Mouse (Mus musculus) MEL (cell line): ENCODE data around the gene Ap3b1. TPM values are rescaled to one million over a fixed set of nuclear protein-coding genes. Genes with fewer than 3 reads are reported as not detected.
A peak's percentile ranks its signal among the peaks of the same experiment; 100 is the strongest.

Experiments
- DNase-seq: peaks from one replicate; pipeline ENCODE4 v3.0.0; 2011; ENCODE audit warnings: low read depth, low spot score
- H3K27ac ChIP-seq: 2 replicates; pipeline ENCODE4 v1.5.1; 2012; ENCODE audit warnings: low read depth, mild to moderate bottlenecking, control low read depth, low read length, moderate library complexity; ENCODE audit not compliant: control insufficient read depth
- H3K27me3 ChIP-seq, 2 experiments: fragments of 150-350 bp in 1 of 2; sonication (generic) in 1 of 2; 2 replicates each; pipeline ENCODE4 v1.6.1; 2012; ENCODE audit warnings: low read length in 2 of 2, mild to moderate bottlenecking in 2 of 2, improper control_type of control experiment in 1 of 2, moderate library complexity in 1 of 2; ENCODE audit not compliant: insufficient read depth in 2 of 2, control insufficient read depth in 1 of 2
- H3K36me3 ChIP-seq, 2 experiments: 2 replicates each; pipeline ENCODE4 v1.6.1; 2012 to 2014; ENCODE audit warnings: low read length in 2 of 2, improper control_type of control experiment in 1 of 2, inconsistent platforms in 1 of 2, mild to moderate bottlenecking in 1 of 2; ENCODE audit not compliant: insufficient read depth in 2 of 2, control insufficient read depth in 1 of 2
- H3K4me1 ChIP-seq, 2 experiments: fragments of 150-350 bp in 1 of 2; sonication (generic) in 1 of 2; 2 replicates each; pipeline ENCODE4 v1.6.1; 2012; ENCODE audit warnings: low read length in 2 of 2, improper control_type of control experiment in 1 of 2, mild to moderate bottlenecking in 1 of 2; ENCODE audit not compliant: insufficient read depth in 2 of 2, control insufficient read depth in 1 of 2
- H3K4me3 ChIP-seq, 2 experiments: fragments of 150-350 bp in 1 of 2; sonication (generic) in 1 of 2; 2 replicates each; pipeline ENCODE4 v1.5.1; 2012; ENCODE audit warnings: low read depth in 2 of 2, low read length in 2 of 2, mild to moderate bottlenecking in 2 of 2, moderate library complexity in 2 of 2, control low read depth in 1 of 2, improper control_type of control experiment in 1 of 2; ENCODE audit not compliant: control insufficient read depth in 1 of 2, insufficient read depth in 1 of 2
- H3K79me2 ChIP-seq: 2 replicates; pipeline ENCODE4 v1.6.1; 2012; ENCODE audit warnings: mild to moderate bottlenecking, low read length, moderate library complexity; ENCODE audit not compliant: control insufficient read depth, poor library complexity, insufficient read depth
- H3K9ac ChIP-seq: 2 replicates; pipeline ENCODE4 v1.6.1; 2012; ENCODE audit warnings: low read depth, mild to moderate bottlenecking, control low read depth, low read length, moderate library complexity; ENCODE audit not compliant: control insufficient read depth, poor library complexity, severe bottlenecking
- H3K9me3 ChIP-seq: fragments of 150-350 bp; sonication (generic); replicated peaks from 2 replicates; pipeline ENCODE4 v1.6.1; 2012; ENCODE audit warnings: mild to moderate bottlenecking, low read length, improper control_type of control experiment, moderate library complexity; ENCODE audit not compliant: insufficient read depth
- BHLHE40 ChIP-seq: IDR thresholded peaks from 2 replicates; pipeline ENCODE4 v1.6.1; 2012; ENCODE audit warnings: low read depth, mild to moderate bottlenecking, inconsistent platforms, low read length, improper control_type of control experiment, borderline replicate concordance
- CHD1 ChIP-seq: IDR thresholded peaks from 2 replicates; pipeline ENCODE4 v1.6.1; 2012; ENCODE audit warnings: low read depth, mild to moderate bottlenecking, inconsistent platforms, low read length, improper control_type of control experiment
- GABPA ChIP-seq: IDR thresholded peaks from 2 replicates; pipeline ENCODE4 v1.6.1; 2012; ENCODE audit warnings: low read depth, mild to moderate bottlenecking, inconsistent platforms, low read length, improper control_type of control experiment, moderate library complexity
- HCFC1 ChIP-seq: IDR thresholded peaks from 2 replicates; pipeline ENCODE4 v1.6.1; 2012; ENCODE audit warnings: low read depth, mild to moderate bottlenecking, inconsistent platforms, low read length, improper control_type of control experiment, moderate library complexity
- JUND ChIP-seq: IDR thresholded peaks from 2 replicates; pipeline ENCODE4 v1.6.1; 2011; ENCODE audit warnings: low read depth, mild to moderate bottlenecking, improper control_type of control experiment, low read length
- KAT2A ChIP-seq: conservative IDR thresholded peaks from 2 replicates; pipeline ENCODE4 v1.6.1; 2012; ENCODE audit warnings: low read depth, low read length, improper control_type of control experiment, inconsistent platforms
- MEF2A ChIP-seq: IDR thresholded peaks from 2 replicates; pipeline ENCODE4 v1.6.1; 2014; ENCODE audit warnings: low read depth, mild to moderate bottlenecking, inconsistent platforms, low read length, improper control_type of control experiment; ENCODE audit not compliant: poor library complexity, insufficient replicate concordance, severe bottlenecking; ENCODE audit errors: extremely low read depth
- MYB ChIP-seq: IDR thresholded peaks from 2 replicates; pipeline ENCODE4 v1.6.1; 2011; ENCODE audit warnings: mild to moderate bottlenecking, low read depth, low read length, improper control_type of control experiment
- MYC ChIP-seq: IDR thresholded peaks from 2 replicates; pipeline ENCODE4 v1.6.1; 2011; ENCODE audit warnings: low read depth, mild to moderate bottlenecking, low read length, improper control_type of control experiment, moderate library complexity
- NRF1 ChIP-seq: IDR thresholded peaks from 2 replicates; pipeline ENCODE4 v1.6.1; 2014; ENCODE audit warnings: low read depth, mild to moderate bottlenecking, inconsistent platforms, low read length, improper control_type of control experiment, moderate library complexity; ENCODE audit not compliant: poor library complexity, insufficient read depth, severe bottlenecking
- POLR2A ChIP-seq, 2 experiments: IDR thresholded peaks; 2 replicates each; pipeline ENCODE4 v1.6.1; 2011 to 2012; ENCODE audit warnings: low read length in 2 of 2, mild to moderate bottlenecking in 2 of 2, control low read depth in 1 of 2, improper control_type of control experiment in 1 of 2, low read depth in 1 of 2, moderate library complexity in 1 of 2; ENCODE audit not compliant: control insufficient read depth in 1 of 2, insufficient read depth in 1 of 2, poor library complexity in 1 of 2
- POLR2AphosphoS2 ChIP-seq: IDR thresholded peaks from 2 replicates; pipeline ENCODE4 v1.6.1; 2011; ENCODE audit warnings: low read length, improper control_type of control experiment
- TAL1 ChIP-seq: IDR thresholded peaks from 2 replicates; pipeline ENCODE4 v1.6.1; 2012; ENCODE audit warnings: mild to moderate bottlenecking, inconsistent platforms, low read length, moderate library complexity, mixed read lengths
- USF1 ChIP-seq: IDR thresholded peaks from 2 replicates; pipeline ENCODE4 v1.6.1; 2014; ENCODE audit warnings: low read depth, mild to moderate bottlenecking, inconsistent platforms, low read length, improper control_type of control experiment, moderate library complexity
- ZKSCAN1 ChIP-seq: IDR thresholded peaks from 2 replicates; pipeline ENCODE4 v1.6.1; 2012; ENCODE audit warnings: low read depth, mild to moderate bottlenecking, inconsistent platforms, low read length, improper control_type of control experiment, moderate library complexity
- polyA plus RNA-seq, 2 experiments: library from polyadenylated mRNA; stranded (reverse) in 1 of 2; unstranded in 1 of 2; fragments of >175 nt in 1 of 2; fragments of >200 nt in 1 of 2; gene quantifications; 2 replicates each; pipeline versions ENCODE4 v1.2.1 to v1.2.4; 2012; ENCODE audit warnings: low replicate concordance in 2 of 2, low read depth in 1 of 2; ENCODE audit not compliant: insufficient read length in 2 of 2, insufficient read depth in 1 of 2, missing spikeins in 1 of 2
- total RNA-seq: library from RNA; depleted of rRNA; stranded (reverse); fragments of 300-350 nt; gene quantifications from 2 replicates; pipeline ENCODE4 v1.2.3, GENCODE M21; 2012

Gene Ap3b1
- total and polyA plus RNA-seq, 3 experiments = 36.7 to 74.5 TPM; not detected in 1

GRCm38 (mm10) chr13:94471009-94471672, 112.4 kb downstream of the Ap3b1 start:
- H3K27ac ChIP-seq = no peak overlapping the region
- H3K4me3 ChIP-seq = no peak overlapping the region
- H3K4me1 ChIP-seq = no peaks in the 10 kb centered on the region
- TF ChIP-seq MEF2A (no peak), KAT2A (no peak), CHD1 (no peak), JUND (no peak), POLR2AphosphoS2 (no peak), POLR2A (IDR thresholded peaks at IDR 0.05; ENCODE audit: control insufficient read depth in 1 of 2, insufficient read depth in 1 of 2, low read depth in 1 of 2, low read length in 2 of 2, poor library complexity in 1 of 2) (no peak), NRF1 (no peak), TAL1 (no peak), MYB (no peak), USF1 (no peak), GABPA (no peak), MYC (no peak), BHLHE40 (no peak), ZKSCAN1 (no peak), HCFC1 (no peak)
- H3K9ac ChIP-seq = no peak overlapping the region
- H3K36me3 ChIP-seq = peaks cover 0 to 17% of the 10 kb centered on the region in 2 experiments; a peak in 2 of 4 replicates
- DNase-seq = no peak
- no peaks in the 10 kb centered on the region for H3K27me3 ChIP-seq
- H3K9me3 ChIP-seq = no peaks in the 10 kb centered on the region
- H3K79me2 ChIP-seq = no peaks in the 10 kb centered on the region

GRCm38 (mm10) chr13:94476208-94476607, 117.4 kb downstream of the Ap3b1 start:
- H3K9me3 ChIP-seq = no peaks in the 10 kb centered on the region
- no peak for TF ChIP-seq GABPA
- TF ChIP-seq, all 39 proteins: peak for 0
- Histone ChIP-seq H3K27me3 (no peaks in the 10 kb centered on the region), H3K4me3 (no peak overlapping the region), H3K79me2 (no peaks in the 10 kb centered on the region), H3K4me1 (no peaks in the 10 kb centered on the region), H3K36me3 (peaks cover 0 to 34% of the 10 kb centered on the region in 2 experiments; a peak in 2 of 4 replicates), H3K27ac (no peak overlapping the region), H3K9ac (no peak overlapping the region)
- DNase-seq = peak; percentile 10
